Mouse (Mus musculus) 416B (cell line): ENCODE results near the gene Chrm3.

Source experiments
- DNase-seq: peaks from one replicate; pipeline ENCODE4 v3.0.0; 2011; ENCODE audit warnings: low read depth

The Chrm3 gene

GRCm38 (mm10) chr13:9985648-9986047 lies 375.0 kb downstream of the Chrm3 start:
- no peak for DNase-seq

- DNase-seq: no peak
These were observed 377.4 kb downstream of the Chrm3 start for GRCm38 (mm10) chr13:9983293-9983692.

GRCm38 (mm10) chr13:9977699-9978098 lies 382.9 kb downstream of the Chrm3 start:
- no peak for DNase-seq

- DNase-seq: no peak
These were observed 386.8 kb downstream of the Chrm3 start for GRCm38 (mm10) chr13:9973742-9974321.

- no peak for DNase-seq
These were observed 388.8 kb downstream of the Chrm3 start for GRCm38 (mm10) chr13:9971845-9972244.

- DNase-seq: no peak
These were observed 408.0 kb downstream of the Chrm3 start for GRCm38 (mm10) chr13:9952619-9953018.

GRCm38 (mm10) chr13:9951376-9951775 lies 409.3 kb downstream of the Chrm3 start:
- DNase-seq: no peak

- DNase-seq: no peak
These were observed 411.6 kb downstream of the Chrm3 start for GRCm38 (mm10) chr13:9949091-9949490.

- no peak for DNase-seq
These were observed 420.5 kb downstream of the Chrm3 start for GRCm38 (mm10) chr13:9940186-9940585.

- DNase-seq: no peak
These were observed 421.7 kb downstream of the Chrm3 start for GRCm38 (mm10) chr13:9938798-9939485.

- no peak for DNase-seq
These were observed 427.9 kb downstream of the Chrm3 start for GRCm38 (mm10) chr13:9932714-9933113.

- no peak for DNase-seq
These were observed 430.0 kb downstream of the Chrm3 start for GRCm38 (mm10) chr13:9930606-9931005.

GRCm38 (mm10) chr13:9929978-9930377 lies 430.7 kb downstream of the Chrm3 start:
- DNase-seq: no peak

GRCm38 (mm10) chr13:9921150-9921549 lies 439.5 kb downstream of the Chrm3 start:
- DNase-seq: no peak

GRCm38 (mm10) chr13:9912697-9913096 lies 447.9 kb downstream of the Chrm3 start:
- no peak for DNase-seq

- no peak for DNase-seq
These were observed 451.9 kb downstream of the Chrm3 start for GRCm38 (mm10) chr13:9908707-9909106.

GRCm38 (mm10) chr13:9907202-9907601 lies 453.4 kb downstream of the Chrm3 start:
- DNase-seq: no peak

GRCm38 (mm10) chr13:9904455-9904854 lies 456.2 kb downstream of the Chrm3 start:
- DNase-seq: no peak

- DNase-seq: no peak
These were observed 459.8 kb downstream of the Chrm3 start for GRCm38 (mm10) chr13:9900653-9901385.

- DNase-seq: no peak
These were observed 461.8 kb downstream of the Chrm3 start for GRCm38 (mm10) chr13:9898664-9899369.

- DNase-seq: no peak
These were observed 463.4 kb downstream of the Chrm3 start for GRCm38 (mm10) chr13:9897231-9897630.

GRCm38 (mm10) chr13:9895045-9895625 lies 465.5 kb downstream of the Chrm3 start:
- DNase-seq: no peak
